Mouse (Mus musculus) liver, embryonic 14.5 days (tissue): ENCODE results near the gene Iqcc. TPM values are rescaled to one million over a fixed set of nuclear protein-coding genes. Genes with fewer than 3 reads are reported as not detected.

ENCODE experiments used
- ATAC-seq: fragments of 200-750 bp; cut with Nextera tagmentation; 2 replicates; pipeline ENCODE4 v1.8.0; 2017; ENCODE audit warnings: moderate number of reproducible peaks, mild to moderate bottlenecking, moderate library complexity; ENCODE audit not compliant: insufficient read depth
- DNase-seq, 3 experiments: peaks; one replicate each; pipeline ENCODE4 v3.0.0-alpha.2; 2012 to 2013; ENCODE audit warnings: low read depth in 3 of 3, low spot score in 3 of 3
- H3K27ac ChIP-seq: fragments of 300-500 bp; sonication (generic); 2 replicates; pipeline ENCODE4 v1.5.1; 2014; ENCODE audit warnings: moderate library complexity, mild to moderate bottlenecking, control low read depth, inconsistent platforms
- H3K27me3 ChIP-seq: fragments of 300-500 bp; sonication (generic); 2 replicates; pipeline ENCODE4 v1.6.1; 2014; ENCODE audit warnings: mild to moderate bottlenecking, low read length, moderate library complexity; ENCODE audit not compliant: control insufficient read depth, insufficient read depth
- H3K36me3 ChIP-seq: fragments of 300-500 bp; sonication (generic); replicated peaks from 2 replicates; pipeline ENCODE4 v1.6.1; 2014; ENCODE audit warnings: low read depth; ENCODE audit not compliant: control insufficient read depth, insufficient read depth
- H3K4me1 ChIP-seq, 2 experiments: fragments of 200-500 bp in 1 of 2; fragments of 300-500 bp in 1 of 2; sonication (generic) in 1 of 2; replicated peaks; 2 replicates each; pipeline ENCODE4 v1.6.1; 2012 to 2014; ENCODE audit warnings: antibody characterized with exemption in 1 of 2, inconsistent platforms in 1 of 2, low read length in 1 of 2; ENCODE audit not compliant: control insufficient read depth in 2 of 2, insufficient read depth in 2 of 2
- H3K4me2 ChIP-seq: fragments of 300-500 bp; sonication (generic); 2 replicates; pipeline ENCODE4 v1.6.1; 2014; ENCODE audit warnings: low read depth, mild to moderate bottlenecking, control low read depth, moderate library complexity
- H3K4me3 ChIP-seq, 2 experiments: fragments of 200-500 bp in 1 of 2; fragments of 300-500 bp in 1 of 2; sonication (generic) in 1 of 2; 2 replicates each; pipeline ENCODE4 v1.5.1; 2012 to 2014; ENCODE audit warnings: low read depth in 2 of 2, low read length in 2 of 2, mild to moderate bottlenecking in 2 of 2, control low read depth in 1 of 2, inconsistent platforms in 1 of 2, moderate library complexity in 1 of 2; ENCODE audit not compliant: insufficient read depth in 1 of 2
- H3K9ac ChIP-seq: fragments of 300-500 bp; sonication (generic); replicated peaks from 2 replicates; pipeline ENCODE4 v1.6.1; 2014; ENCODE audit warnings: mild to moderate bottlenecking, control low read depth, moderate library complexity
- H3K9me3 ChIP-seq: fragments of 300-500 bp; sonication (generic); 2 replicates; pipeline ENCODE4 v1.6.1; 2016; ENCODE audit warnings: low read length, mixed read lengths; ENCODE audit not compliant: control insufficient read depth
- CTCF ChIP-seq: IDR thresholded peaks from 2 replicates; pipeline ENCODE4 v1.5.1; 2016; ENCODE audit warnings: antibody characterized with exemption, low read depth, control low read depth
- EP300 ChIP-seq: IDR thresholded peaks from 2 replicates; pipeline ENCODE4 v1.6.1; 2016; ENCODE audit warnings: antibody characterized with exemption, low read depth
- WGBS: fragments of 180-500 bp; shearing (Covaris S2); extraction: QIAGEN DNeasy Blood & Tissue Kit; methylation state at CpG from one replicate; pipeline ENCODE4 v1.1.7; 2014; ENCODE audit not compliant: insufficient replicate concordance; 5-methylcytosine and 5-hydroxymethylcytosine counted together
- polyA plus RNA-seq, 2 experiments: library from polyadenylated mRNA; depleted of rRNA in 1 of 2; stranded (reverse) in 1 of 2; unstranded in 1 of 2; fragments of >200 nt; fragmentation: Nextera tagmentation in 1 of 2; extraction: Ambion mirVana in 1 of 2; gene quantifications; 2 replicates each; pipeline versions ENCODE4 v1.2.1 to v1.2.3; 2012 to 2014

The Iqcc gene
- polyA plus RNA-seq, 2 experiments = 7.0 to 8.8 TPM

- Histone ChIP-seq H3K9ac (no peak overlapping the region), H3K27me3 (no peaks in the 10 kb centered on the region), H3K27ac (no peak overlapping the region), H3K4me1 (peaks cover 0 to under 1% of the 10 kb centered on the region in 2 experiments; a peak in 2 of 4 replicates), H3K9me3 (no peaks in the 10 kb centered on the region), H3K4me2 (no peak overlapping the region), H3K36me3 (no peaks in the 10 kb centered on the region), H3K4me3 (no peak overlapping the region)
- no peak for ATAC-seq
- 67% methylated on average over 6 of the region's 6 CpGs for WGBS
- TF ChIP-seq CTCF (no peak), EP300 (no peak)
- DNase-seq = no peak
Measured at GRCm38 (mm10) chr4:129570028-129570427, 48.9 kb downstream of the Iqcc start.

DNA sequence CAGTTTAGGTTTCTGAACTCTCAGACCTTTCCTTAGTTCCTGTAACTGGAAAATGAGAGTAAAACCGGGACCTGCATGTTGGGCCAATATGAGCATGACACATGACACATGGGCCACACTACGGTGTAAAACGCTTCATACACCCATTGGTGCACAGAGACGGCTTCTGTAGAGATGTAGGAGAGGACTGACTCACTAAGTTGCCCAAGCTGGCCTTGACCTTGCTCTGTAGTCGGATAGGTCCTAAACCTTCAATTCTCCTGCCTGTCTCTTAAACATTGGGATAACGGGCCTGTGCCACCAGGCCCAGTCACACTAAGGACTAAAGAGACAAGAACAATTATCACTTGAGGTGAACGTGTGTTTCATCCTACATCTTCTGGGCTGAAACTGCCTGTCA is 50.5 kb downstream of the Iqcc start:
- Histone ChIP-seq H3K9ac (no peak overlapping the region), H3K27ac (no peak overlapping the region), H3K9me3 (no peaks in the 10 kb centered on the region), H3K36me3 (no peaks in the 10 kb centered on the region), H3K4me2 (no peak overlapping the region), H3K4me1 (no peaks in the 10 kb centered on the region), H3K4me3 (no peak overlapping the region), H3K27me3 (no peaks in the 10 kb centered on the region)
- TF ChIP-seq EP300 (no peak), CTCF (no peak)
- DNase-seq = no peak
- 75% methylated on average over 7 of the region's 7 CpGs for WGBS
- ATAC-seq = no peak

DNA sequence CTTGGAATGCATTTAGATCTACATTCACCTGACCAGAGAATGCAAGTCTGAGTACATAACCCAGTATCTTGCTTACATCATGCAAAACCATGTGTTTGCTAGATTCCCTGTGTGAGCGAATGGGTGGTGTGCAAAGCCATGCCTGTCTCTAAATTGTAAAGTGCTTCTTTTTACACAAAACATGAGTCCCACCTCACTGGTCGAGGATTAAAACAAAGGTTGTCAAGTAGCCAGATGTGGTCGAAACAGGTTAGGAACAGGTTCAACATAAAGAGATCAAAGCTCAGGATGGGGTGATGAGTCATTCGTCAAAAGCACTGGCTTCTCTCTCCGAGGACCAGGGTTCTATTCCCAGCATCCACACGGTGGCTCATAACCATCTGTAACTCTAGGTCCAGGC is 53.8 kb downstream of the Iqcc start:
- H3K27ac ChIP-seq = no peak overlapping the region
- no peak overlapping the region for H3K9ac ChIP-seq
- 65% methylated on average over 6 of the region's 6 CpGs for WGBS
- H3K36me3 ChIP-seq = no peaks in the 10 kb centered on the region
- no peaks in the 10 kb centered on the region; the same call in 1 of the 2 replicates for H3K27me3 ChIP-seq
- no peak overlapping the region for H3K4me2 ChIP-seq
- DNase-seq (no peak), ATAC-seq (no peak)
- H3K4me1 ChIP-seq = peaks cover 8% of the 10 kb centered on the region in 2 experiments; a peak in 3 of 4 replicates
- H3K9me3 ChIP-seq = no peaks in the 10 kb centered on the region
- TF ChIP-seq EP300 (no peak), CTCF (no peak)
- H3K4me3 ChIP-seq = no peak overlapping the region

Other genes with a start within 250 kb of the Iqcc start
- gene Zbtb8a, start 241.0 kb downstream of the Iqcc start, polyA plus RNA-seq (2012; rRNA removed) = 1.8 and 2.1 TPM in 2 replicates
- 0.41 and 1.1 TPM in 2 replicates for gene Zbtb8a, start 241.0 kb downstream of the Iqcc start, polyA plus RNA-seq (2014; fragmentation: Nextera tagmentation; extraction: Ambion mirVana)
- gene Zbtb8b, start 178.2 kb downstream of the Iqcc start, polyA plus RNA-seq (2012; rRNA removed) = 0.31 and 0.39 TPM in 2 replicates
- gene Zbtb8b, start 178.2 kb downstream of the Iqcc start, polyA plus RNA-seq (2014; fragmentation: Nextera tagmentation; extraction: Ambion mirVana) = 0.80 and 0.91 TPM in 2 replicates
- 30.5 and 34.7 TPM in 2 replicates for gene Bsdc1, start 157.5 kb downstream of the Iqcc start, polyA plus RNA-seq (2012; rRNA removed)
- 52.1 and 52.4 TPM in 2 replicates for gene Bsdc1, start 157.5 kb downstream of the Iqcc start, polyA plus RNA-seq (2014; fragmentation: Nextera tagmentation; extraction: Ambion mirVana)
- gene Tssk3, start 128.1 kb downstream of the Iqcc start, polyA plus RNA-seq (2012; rRNA removed) = not detected in 2 replicates
- gene Tssk3, start 128.1 kb downstream of the Iqcc start, polyA plus RNA-seq (2014; fragmentation: Nextera tagmentation; extraction: Ambion mirVana) = not detected in 2 replicates
- 0.40 and 0.54 TPM in 2 replicates for gene Fam229a, start 127.9 kb downstream of the Iqcc start, polyA plus RNA-seq (2012; rRNA removed)
- gene Fam229a, start 127.9 kb downstream of the Iqcc start, polyA plus RNA-seq (2014; fragmentation: Nextera tagmentation; extraction: Ambion mirVana) = 0.37 and 0.44 TPM in 2 replicates
- 30.6 and 34.8 TPM in 2 replicates for gene Marcksl1, start 105.5 kb downstream of the Iqcc start, polyA plus RNA-seq (2012; rRNA removed)
- 38.2 and 42.0 TPM in 2 replicates for gene Marcksl1, start 105.5 kb downstream of the Iqcc start, polyA plus RNA-seq (2014; fragmentation: Nextera tagmentation; extraction: Ambion mirVana)
- gene Hdac1, start 76.4 kb downstream of the Iqcc start, polyA plus RNA-seq (2012; rRNA removed) = 59.4 and 76.5 TPM in 2 replicates
- 107 and 114 TPM in 2 replicates for gene Hdac1, start 76.4 kb downstream of the Iqcc start, polyA plus RNA-seq (2014; fragmentation: Nextera tagmentation; extraction: Ambion mirVana)
- gene Lck, start 45.5 kb downstream of the Iqcc start, polyA plus RNA-seq (2012; rRNA removed) = 2.7 and 3.1 TPM in 2 replicates
- 3.9 TPM in 2 replicates for gene Lck, start 45.5 kb downstream of the Iqcc start, polyA plus RNA-seq (2014; fragmentation: Nextera tagmentation; extraction: Ambion mirVana)
- gene Fam167b, start 40.5 kb downstream of the Iqcc start, polyA plus RNA-seq (2012; rRNA removed) = 7.6 TPM in 2 replicates
- gene Fam167b, start 40.5 kb downstream of the Iqcc start, polyA plus RNA-seq (2014; fragmentation: Nextera tagmentation; extraction: Ambion mirVana) = 5.4 and 5.8 TPM in 2 replicates
- 223 and 242 TPM in 2 replicates for gene Eif3i, start 18.5 kb downstream of the Iqcc start, polyA plus RNA-seq (2012; rRNA removed)
- gene Eif3i, start 18.5 kb downstream of the Iqcc start, polyA plus RNA-seq (2014; fragmentation: Nextera tagmentation; extraction: Ambion mirVana) = 201 and 225 TPM in 2 replicates
- 78.5 and 84.2 TPM in 2 replicates for gene Tmem234, start 18.4 kb downstream of the Iqcc start, polyA plus RNA-seq (2012; rRNA removed)
- 108 and 129 TPM in 2 replicates for gene Tmem234, start 18.4 kb downstream of the Iqcc start, polyA plus RNA-seq (2014; fragmentation: Nextera tagmentation; extraction: Ambion mirVana)
- gene Dcdc2b, start 4.8 kb downstream of the Iqcc start, polyA plus RNA-seq (2012; rRNA removed) = 0.28 and 0.47 TPM in 2 replicates
- gene Dcdc2b, start 4.8 kb downstream of the Iqcc start, polyA plus RNA-seq (2014; fragmentation: Nextera tagmentation; extraction: Ambion mirVana) = 0.19 and 0.61 TPM in 2 replicates
- gene Ccdc28b, start 4.8 kb upstream of the Iqcc start, polyA plus RNA-seq (2012; rRNA removed) = 5.7 and 12.0 TPM in 2 replicates
- gene Ccdc28b, start 4.8 kb upstream of the Iqcc start, polyA plus RNA-seq (2014; fragmentation: Nextera tagmentation; extraction: Ambion mirVana) = 11.0 and 12.4 TPM in 2 replicates
- gene Txlna, start 22.0 kb upstream of the Iqcc start, polyA plus RNA-seq (2012; rRNA removed) = 12.2 and 17.0 TPM in 2 replicates
- 26.3 and 30.3 TPM in 2 replicates for gene Txlna, start 22.0 kb upstream of the Iqcc start, polyA plus RNA-seq (2014; fragmentation: Nextera tagmentation; extraction: Ambion mirVana)
- gene Kpna6, start 53.7 kb upstream of the Iqcc start, polyA plus RNA-seq (2012; rRNA removed) = 8.9 and 10.1 TPM in 2 replicates
- gene Kpna6, start 53.7 kb upstream of the Iqcc start, polyA plus RNA-seq (2014; fragmentation: Nextera tagmentation; extraction: Ambion mirVana) = 5.4 and 7.1 TPM in 2 replicates
- 9.3 and 11.3 TPM in 2 replicates for gene Tmem39b, start 77.7 kb upstream of the Iqcc start, polyA plus RNA-seq (2012; rRNA removed)
- gene Tmem39b, start 77.7 kb upstream of the Iqcc start, polyA plus RNA-seq (2014; fragmentation: Nextera tagmentation; extraction: Ambion mirVana) = 5.5 and 6.0 TPM in 2 replicates
- 12.5 and 16.7 TPM in 2 replicates for gene Khdrbs1, start 123.2 kb upstream of the Iqcc start, polyA plus RNA-seq (2012; rRNA removed)
- 24.0 and 28.2 TPM in 2 replicates for gene Khdrbs1, start 123.2 kb upstream of the Iqcc start, polyA plus RNA-seq (2014; fragmentation: Nextera tagmentation; extraction: Ambion mirVana)
- 26.1 and 42.2 TPM in 2 replicates for gene Ptp4a2, start 192.1 kb upstream of the Iqcc start, polyA plus RNA-seq (2012; rRNA removed)
- 150 and 154 TPM in 2 replicates for gene Ptp4a2, start 192.1 kb upstream of the Iqcc start, polyA plus RNA-seq (2014; fragmentation: Nextera tagmentation; extraction: Ambion mirVana)